In genomic region chr10:41893433-41894411, GRCm38 (mm10) we compare ENCODE assay signal across 8 mouse cellular contexts.
DNase-seq lines count a peak whose midpoint lies in the region; ATAC-seq and TF ChIP-seq lines count a peak whose summit lies in the region.

No protein-coding gene starts in this region.

- H3K27ac ChIP-seq in left cerebral cortex, adult 2 months = peak overlapping the region; percentile 56; the same call in 1 of the 2 replicates
- H3K27ac ChIP-seq in stomach, embryonic 16.5 days (ENCODE audit: low read length) = peak overlapping the region; percentile 16

- H3K9ac ChIP-seq in stomach, embryonic 16.5 days (ENCODE audit: low read length) = no peak overlapping the region

- 35% methylated on average over 4 of the region's 4 CpGs for WGBS in stomach, embryonic 16.5 days

- no peak overlapping the region for H3K4me3 ChIP-seq in left cerebral cortex, adult 2 months
- H3K4me3 ChIP-seq in stomach, embryonic 16.5 days (replicated peaks; ENCODE audit: low read length) = no peak overlapping the region

- no peaks in the 10 kb centered on the region for H3K9me3 ChIP-seq in stomach, embryonic 16.5 days (replicated peaks; ENCODE audit: control insufficient read depth, low read length)

- H3K4me2 ChIP-seq in stomach, embryonic 16.5 days (ENCODE audit: low read depth, low read length) = no peak overlapping the region

- TF ChIP-seq CTCF in left cerebral cortex, adult 2 months (IDR thresholded peaks at IDR 0.05) = no peak

- no peak for DNase-seq in left cerebral cortex, adult 2 months (ENCODE audit: extremely low spot score in 1 of 2, low spot score in 2 of 2)
- DNase-seq in left cerebral cortex, adult 11 months (ENCODE audit: low spot score) = no peak
- DNase-seq in adipocyte (ENCODE audit: low spot score) = peak; percentile 77
- peak; percentile 61 for DNase-seq in gastrocnemius, postnatal 14 days
- peak; percentile 49 to 50 for DNase-seq in left cerebral cortex, postnatal 25 days (ENCODE audit: low spot score in 2 of 2)
- DNase-seq in retina, embryonic 14.5 days (ENCODE audit: low spot score) = no peak
- DNase-seq in embryo, embryonic 11 days = no peak

- H3K27me3 ChIP-seq in stomach, embryonic 16.5 days (ENCODE audit: control insufficient read depth, insufficient read depth, low read length) = no peaks in the 10 kb centered on the region

- H3K4me1 ChIP-seq in stomach, embryonic 16.5 days (ENCODE audit: control insufficient read depth, insufficient read depth, low read length) = peaks cover 18% of the 10 kb centered on the region

- intact Hi-C loops in left cerebral cortex, adult 2 months (cut with DNase I) = loop anchor here (1.0 kb wide), 1 partner anchor 42 kb away; no protein-coding TSS in a partner anchor
- intact Hi-C loops in gastrocnemius, postnatal 14 days (cut with DNase I; ENCODE audit: low total_unique reads) = no loop called here
- intact Hi-C loops in left cerebral cortex, postnatal 25 days (cut with DNase I) = no loop called here

- H3K36me3 ChIP-seq in stomach, embryonic 16.5 days (ENCODE audit: control insufficient read depth, insufficient read depth, low read length) = peaks cover 11% of the 10 kb centered on the region

- no peak for ATAC-seq in stomach, embryonic 16.5 days (ENCODE audit: insufficient read depth, low FRiP score)

Comparison
In these comparisons a context has a peak if more than half of its experiments do, and no peak if none do; other contexts are left out.
1. DNase-seq: peak in adipocyte (single experiment), gastrocnemius, postnatal 14 days (single experiment) and left cerebral cortex, postnatal 25 days (2 of 2); none in left cerebral cortex, adult 2 months (0 of 2), left cerebral cortex, adult 11 months (single experiment), retina, embryonic 14.5 days (single experiment) and embryo, embryonic 11 days (single experiment).